Mouse (Mus musculus): ENCODE data around the gene Mbl2. TPM values are rescaled to one million over a fixed set of nuclear protein-coding genes. Genes with fewer than 3 reads are reported as not detected.
A peak's percentile ranks its signal among the peaks of the same experiment; 100 is the strongest.

The Mbl2 gene
- polyA plus RNA-seq, 1 experiment from 2014 or later: not detected

DNA sequence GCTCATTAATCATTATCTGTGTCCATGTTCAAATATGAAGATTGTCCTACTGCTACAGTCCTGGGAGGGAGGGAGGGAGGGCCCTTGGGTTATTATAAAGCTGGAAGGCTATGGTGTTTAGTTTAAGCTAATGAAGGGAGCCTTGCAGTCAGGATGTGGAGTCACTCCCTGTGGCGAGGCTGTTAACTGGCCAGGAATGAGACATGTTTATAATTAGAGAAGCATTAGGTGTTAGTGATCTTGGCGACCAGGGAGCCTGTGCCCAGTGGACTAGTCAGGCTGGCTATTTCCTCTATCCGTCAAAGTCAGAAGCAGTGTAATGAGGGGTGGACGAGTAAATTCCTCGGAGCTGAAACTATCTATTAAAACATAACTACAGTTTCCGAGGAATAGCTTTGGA is 23.6 kb downstream of the Mbl2 start:
- no peaks in the 10 kb centered on the region for H3K36me3 ChIP-seq (ENCODE audit: control insufficient read depth, insufficient read depth, low read length)
- H3K4me2 ChIP-seq (ENCODE audit: low read depth, low read length): peak overlapping the region; percentile 2; the same call in 1 of the 2 replicates
- 14% methylated on average over 6 of the region's 6 CpGs for WGBS
- no peak overlapping the region for H3K4me3 ChIP-seq (replicated peaks; ENCODE audit: low read length)
- ATAC-seq (ENCODE audit: insufficient read depth, low FRiP score): no peak
- no peak overlapping the region for H3K9ac ChIP-seq (ENCODE audit: low read length)
- no peaks in the 10 kb centered on the region for H3K9me3 ChIP-seq (replicated peaks; ENCODE audit: control insufficient read depth, low read length)
- H3K27ac ChIP-seq (ENCODE audit: low read length): no peak overlapping the region
- no peaks in the 10 kb centered on the region for H3K27me3 ChIP-seq (ENCODE audit: control insufficient read depth, insufficient read depth, low read length)
- no peaks in the 10 kb centered on the region for H3K4me1 ChIP-seq (ENCODE audit: control insufficient read depth, insufficient read depth, low read length)

DNA sequence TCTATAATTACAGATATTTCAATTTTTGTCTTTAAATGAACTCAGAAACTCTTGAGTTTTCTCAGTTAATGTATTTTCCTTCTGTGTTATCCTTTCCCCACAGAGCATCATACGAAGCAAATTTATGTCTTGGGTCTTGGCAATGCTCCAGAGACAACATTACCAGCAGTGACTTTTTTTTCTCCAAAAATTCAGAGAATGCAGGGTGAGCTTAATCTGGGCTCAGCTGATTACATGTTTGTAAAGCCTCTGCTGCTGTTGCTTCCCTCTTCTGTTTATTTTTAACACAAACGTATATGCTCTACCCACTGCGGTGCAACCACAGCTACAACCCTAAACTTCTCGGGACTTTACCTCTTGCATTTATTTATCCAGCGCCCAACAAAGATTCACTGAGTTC is 48.4 kb downstream of the Mbl2 start:
- Histone ChIP-seq H3K4me2 (ENCODE audit: low read depth, low read length) (no peak overlapping the region), H3K36me3 (ENCODE audit: control insufficient read depth, insufficient read depth, low read length) (no peaks in the 10 kb centered on the region), H3K27ac (ENCODE audit: low read length) (no peak overlapping the region), H3K9me3 (replicated peaks; ENCODE audit: control insufficient read depth, low read length) (no peaks in the 10 kb centered on the region), H3K4me3 (replicated peaks; ENCODE audit: low read length) (no peak overlapping the region), H3K4me1 (ENCODE audit: control insufficient read depth, insufficient read depth, low read length) (0 out of 2 replicates have a peak, but pooled peaks cover 2% of the 10 kb centered on the region), H3K27me3 (ENCODE audit: control insufficient read depth, insufficient read depth, low read length) (no peaks in the 10 kb centered on the region), H3K9ac (ENCODE audit: low read length) (no peak overlapping the region)
- 34% methylated on average over 5 of the region's 5 CpGs for WGBS
- no peak for ATAC-seq (ENCODE audit: insufficient read depth, low FRiP score)

DNA sequence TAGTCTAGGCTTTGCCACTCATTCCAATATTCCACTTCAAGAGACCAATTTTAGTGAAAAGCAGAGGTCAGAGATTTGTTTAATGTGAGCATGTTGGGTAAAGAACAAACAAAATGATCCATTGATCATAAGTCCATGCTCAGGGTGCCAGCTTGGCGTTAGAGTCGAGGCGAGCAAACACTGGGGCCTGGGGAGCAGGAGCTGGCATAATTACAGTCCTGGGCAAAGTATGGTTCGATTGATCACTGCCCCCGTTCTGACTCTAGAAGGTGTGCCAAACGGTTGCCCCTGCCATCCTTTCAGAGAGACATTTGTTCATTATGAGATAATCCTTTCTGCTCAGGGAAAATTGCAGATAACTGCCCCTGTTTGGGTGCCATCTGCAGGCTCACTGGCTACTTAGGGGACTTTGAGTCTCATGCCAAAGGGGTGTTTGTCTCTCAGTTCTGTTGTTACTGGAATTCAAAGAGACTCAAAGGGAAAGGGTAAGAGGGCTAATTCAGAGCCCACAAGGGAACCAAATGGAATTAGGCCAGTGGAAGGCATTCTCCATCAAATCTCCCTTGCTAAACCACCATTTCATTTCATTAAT is 55.3 kb downstream of the Mbl2 start:
- no peak for ATAC-seq (ENCODE audit: insufficient read depth, low FRiP score)
- WGBS: 83% methylated on average over 6 of the region's 6 CpGs
- Histone ChIP-seq H3K9me3 (replicated peaks; ENCODE audit: control insufficient read depth, low read length) (no peaks in the 10 kb centered on the region), H3K4me3 (replicated peaks; ENCODE audit: low read length) (no peak overlapping the region), H3K27me3 (ENCODE audit: control insufficient read depth, insufficient read depth, low read length) (no peaks in the 10 kb centered on the region), H3K27ac (ENCODE audit: low read length) (no peak overlapping the region), H3K9ac (ENCODE audit: low read length) (no peak overlapping the region), H3K36me3 (ENCODE audit: control insufficient read depth, insufficient read depth, low read length) (no peaks in the 10 kb centered on the region), H3K4me1 (ENCODE audit: control insufficient read depth, insufficient read depth, low read length) (no peaks in the 10 kb centered on the region), H3K4me2 (ENCODE audit: low read depth, low read length) (no peak overlapping the region)

Small RNA genes lying within 50 kb of the gene (microRNA-seq; reads per million reads assigned to microRNA genes)
- not detected for gene Gm24108

Other genes with a start within 250 kb of the Mbl2 start
- gene Trpd52l3, start 229.2 kb upstream of the Mbl2 start, polyA plus RNA-seq (2015; fragmentation: Nextera tagmentation; extraction: Ambion mirVana): not detected in 2 replicates
- 53.2 and 56.9 TPM in 2 replicates for gene Uhrf2, start 202.4 kb upstream of the Mbl2 start, polyA plus RNA-seq (2015; fragmentation: Nextera tagmentation; extraction: Ambion mirVana)
- 5.4 and 7.6 TPM in 2 replicates for gene Gldc, start 57.5 kb upstream of the Mbl2 start, polyA plus RNA-seq (2015; fragmentation: Nextera tagmentation; extraction: Ambion mirVana)